Mouse (Mus musculus): ENCODE results near the gene Mid1. TPM values are rescaled to one million over a fixed set of nuclear protein-coding genes. Genes with fewer than 3 reads are reported as not detected.

Mid1 gene
- total RNA-seq, 2 experiments from 2014 or later: 4.9 to 10.0 TPM

DNA sequence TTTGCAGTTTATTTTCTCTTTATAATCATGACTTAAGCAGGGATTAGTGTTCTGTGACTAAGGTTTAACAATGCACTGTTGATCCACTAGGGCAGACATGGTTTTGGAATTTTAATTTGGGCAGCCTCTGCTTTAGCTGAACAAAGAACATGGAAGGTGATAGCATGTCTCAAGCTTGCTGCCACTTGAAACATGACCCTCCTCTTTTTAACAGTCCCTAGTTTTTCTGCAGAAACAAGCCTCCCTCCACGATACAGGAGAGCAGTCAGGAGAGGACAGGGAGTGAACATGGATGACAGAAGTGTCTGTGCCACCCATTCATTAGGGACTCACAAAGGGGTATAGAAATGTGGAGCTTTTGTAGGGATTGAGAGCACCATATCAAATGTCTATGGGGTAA is 107.9 kb downstream of the Mid1 start:
- TF ChIP-seq CTCF (IDR thresholded peaks at IDR 0.05): no peak
- intact Hi-C loops (cut with DNase I): no loop called here
- no peak overlapping the region for H3K27ac ChIP-seq
- DNase-seq: no peak
- no peak overlapping the region for H3K4me3 ChIP-seq

DNA sequence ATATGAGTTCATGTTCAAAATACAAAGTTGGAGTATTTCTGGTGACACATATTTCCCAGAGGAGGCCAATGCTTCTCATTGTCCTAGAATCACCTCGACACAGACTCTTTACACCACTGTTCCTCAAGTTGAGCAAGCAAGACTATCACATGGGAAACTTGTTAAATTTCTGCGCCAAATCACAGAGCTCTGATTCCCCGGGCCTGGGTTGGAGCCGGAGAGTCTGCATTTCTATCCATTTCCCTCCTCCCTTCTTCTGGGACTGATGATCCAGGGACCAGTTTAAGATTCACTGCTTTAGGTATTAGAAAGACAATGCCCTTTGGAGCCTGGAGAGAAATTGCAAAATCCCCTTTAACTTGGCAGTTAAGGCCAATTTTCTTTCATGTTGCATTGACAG is 109.4 kb downstream of the Mid1 start:
- no peak overlapping the region for H3K27ac ChIP-seq

DNA sequence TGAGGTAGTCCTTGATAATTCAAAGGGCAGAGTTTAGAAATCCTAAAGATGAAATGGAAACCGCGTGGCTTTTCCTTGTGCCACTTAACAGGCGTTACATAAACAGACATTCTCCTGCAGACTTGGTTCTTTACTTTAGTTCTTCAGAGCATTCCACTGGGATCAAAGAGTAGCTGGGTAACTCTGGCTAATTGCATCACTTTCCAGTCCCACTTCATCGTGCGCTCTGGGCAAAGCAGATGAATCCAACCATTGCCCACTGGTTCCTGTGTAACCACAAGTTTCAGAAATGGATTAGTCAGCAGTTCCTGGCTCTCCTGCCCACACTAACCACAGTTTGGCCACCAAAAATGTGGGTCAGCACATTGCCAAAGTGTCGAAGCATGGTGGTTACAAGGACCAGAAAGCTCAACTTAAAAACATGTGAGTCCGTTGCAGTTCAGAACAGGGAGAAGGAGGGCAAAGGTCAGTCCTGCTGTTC is 109.9 kb downstream of the Mid1 start:
- TF ChIP-seq CTCF (IDR thresholded peaks at IDR 0.05): no peak
- peak; percentile 32 for DNase-seq
- Histone ChIP-seq H3K27ac (no peak overlapping the region), H3K4me3 (no peak overlapping the region)
- intact Hi-C loops (cut with DNase I): loop anchor here (5.0 kb wide), 2 partner anchors 87 to 182 kb away; no protein-coding TSS in a partner anchor

More for the DNA sequence above, 109.4 kb downstream of the Mid1 start:
- TF ChIP-seq CTCF (IDR thresholded peaks at IDR 0.05): no peak
- no peak for DNase-seq
- intact Hi-C loops (cut with DNase I): no loop called here
- no peak overlapping the region for H3K4me3 ChIP-seq

DNA sequence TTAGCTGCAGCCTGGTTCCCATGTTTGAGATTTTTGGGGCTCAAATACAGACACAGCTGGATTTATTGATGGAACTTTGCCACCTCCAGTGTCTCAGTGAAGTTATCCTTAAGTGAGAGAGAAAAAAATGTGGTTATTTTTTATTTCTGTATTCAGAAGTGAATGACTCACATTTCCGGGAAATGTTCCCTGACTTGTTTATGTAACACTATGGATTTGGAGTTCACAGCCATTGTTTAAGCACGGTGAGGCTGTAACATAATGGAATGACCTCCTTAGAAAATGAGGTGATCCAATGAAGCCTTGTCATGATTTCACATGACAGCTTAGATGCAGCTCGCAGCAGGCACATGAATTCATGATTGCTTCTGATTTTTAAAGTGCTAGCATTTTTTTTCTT is 112.1 kb downstream of the Mid1 start:
- no peak for DNase-seq
- TF ChIP-seq CTCF (IDR thresholded peaks at IDR 0.05): no peak
- no peak overlapping the region for H3K4me3 ChIP-seq
- no peak overlapping the region for H3K27ac ChIP-seq
- intact Hi-C loops (cut with DNase I): loop anchor here (5.0 kb wide), 2 partner anchors 85 to 180 kb away; no protein-coding TSS in a partner anchor

DNA sequence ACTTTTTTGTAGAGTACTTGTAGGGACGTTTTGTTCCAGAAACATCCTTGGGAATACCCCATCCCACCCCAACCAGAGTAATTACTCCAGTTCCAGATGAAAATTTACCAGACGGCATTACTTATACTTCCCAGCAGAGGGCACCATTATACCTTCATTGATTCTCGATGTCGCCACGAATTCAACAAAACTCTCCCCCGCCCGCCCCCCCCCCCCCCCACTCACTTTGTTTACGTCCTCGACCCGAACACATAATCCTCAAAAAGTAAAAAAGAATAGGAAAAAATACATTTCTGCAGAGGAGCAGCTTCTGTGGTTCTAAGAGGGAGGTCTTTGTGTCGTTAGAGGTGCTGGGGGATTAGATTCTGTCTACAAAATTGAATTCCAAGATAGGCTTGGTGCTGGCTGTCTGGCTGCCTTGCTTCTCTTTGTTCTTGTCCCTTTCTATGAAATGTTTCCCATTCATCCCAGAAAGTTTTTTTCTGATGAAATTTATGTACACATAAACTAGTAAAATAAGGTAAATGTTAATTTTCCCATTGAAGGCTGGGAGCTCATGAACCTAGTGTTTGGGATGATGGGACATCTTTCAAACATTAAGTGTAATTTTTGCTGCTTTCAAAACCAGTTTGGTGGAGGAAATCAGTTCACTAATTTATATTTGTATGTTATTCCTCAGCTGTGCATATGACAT is 114.1 kb downstream of the Mid1 start:
- H3K4me3 ChIP-seq: peak overlapping the region; percentile 67

DNA sequence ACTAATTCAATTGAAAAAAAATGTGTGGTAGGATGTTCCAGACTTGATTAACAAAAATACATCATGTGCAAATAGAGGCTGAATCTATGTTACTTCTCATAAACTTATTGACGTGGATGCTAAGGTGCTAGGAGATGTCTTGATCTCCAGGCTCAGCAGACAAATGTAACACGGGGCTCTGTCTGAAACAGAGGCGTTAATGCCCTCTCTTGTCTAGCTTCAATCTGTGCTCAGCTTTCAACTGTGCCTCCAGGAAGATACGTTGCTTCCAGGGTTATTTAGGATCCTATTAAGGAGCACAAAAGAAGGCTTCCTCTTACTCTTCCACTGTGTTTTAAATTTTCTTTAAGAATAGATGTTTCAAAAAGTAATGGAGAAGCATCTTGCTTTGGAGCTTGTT is 115.2 kb downstream of the Mid1 start:
- H3K4me3 ChIP-seq: no peak overlapping the region
- intact Hi-C loops (cut with DNase I): no loop called here
- no peak for DNase-seq
- no peak for TF ChIP-seq CTCF (IDR thresholded peaks at IDR 0.05)
- no peak overlapping the region for H3K27ac ChIP-seq

More for the DNA sequence above, 114.1 kb downstream of the Mid1 start:
- no peak for DNase-seq
- TF ChIP-seq CTCF (IDR thresholded peaks at IDR 0.05): peak; percentile 57
- intact Hi-C loops (cut with DNase I): loop anchor here (5.0 kb wide), 2 partner anchors 83 to 178 kb away; no protein-coding TSS in a partner anchor
- peak overlapping the region; percentile 60 for H3K27ac ChIP-seq

DNA sequence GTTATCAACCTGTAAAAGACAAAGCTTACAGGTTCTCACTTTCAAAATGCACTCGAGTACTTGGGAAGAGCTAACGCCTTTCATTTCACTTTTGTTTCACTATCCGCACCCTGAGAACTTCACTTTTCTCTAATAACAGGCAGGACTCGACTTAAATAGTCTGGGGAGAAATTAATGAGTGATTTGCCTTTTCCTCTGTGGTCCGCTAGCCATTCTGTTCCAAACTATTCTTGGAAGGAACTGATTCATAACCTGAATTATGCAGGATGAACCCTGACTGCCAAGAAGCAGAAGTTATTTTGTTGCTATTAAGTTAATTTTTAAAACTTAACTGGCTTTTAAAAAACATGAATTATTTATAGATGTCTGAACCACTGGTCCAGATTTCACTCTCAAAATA is 120.8 kb downstream of the Mid1 start:
- H3K27ac ChIP-seq: no peak overlapping the region
- H3K4me3 ChIP-seq: peak overlapping the region; percentile 21; the same call in 1 of the 2 replicates
- no peak for TF ChIP-seq CTCF (IDR thresholded peaks at IDR 0.05)
- DNase-seq: no peak
- intact Hi-C loops (cut with DNase I): no loop called here

DNA sequence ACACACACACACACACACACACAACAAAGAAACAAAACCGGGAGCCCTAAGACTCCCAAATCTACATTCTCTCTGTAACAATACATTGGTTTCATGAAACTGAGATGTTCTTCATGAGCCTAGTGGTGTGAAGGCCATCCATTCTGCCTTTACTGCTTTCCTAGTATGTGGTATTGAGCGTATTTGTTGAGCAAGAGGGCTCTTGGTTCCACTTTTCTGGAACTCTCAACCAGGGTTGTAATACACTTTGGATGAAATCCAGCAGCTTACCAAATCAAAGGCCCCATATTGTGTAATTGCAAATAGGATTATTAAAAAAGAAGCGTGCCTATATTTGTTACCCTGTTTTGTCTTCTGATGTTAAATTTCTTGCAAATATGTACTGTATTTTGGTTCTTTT is 122.7 kb downstream of the Mid1 start:
- Histone ChIP-seq H3K4me3 (no peak overlapping the region), H3K27ac (no peak overlapping the region)
- no peak for DNase-seq
- intact Hi-C loops (cut with DNase I): no loop called here
- TF ChIP-seq CTCF (IDR thresholded peaks at IDR 0.05): no peak

DNA sequence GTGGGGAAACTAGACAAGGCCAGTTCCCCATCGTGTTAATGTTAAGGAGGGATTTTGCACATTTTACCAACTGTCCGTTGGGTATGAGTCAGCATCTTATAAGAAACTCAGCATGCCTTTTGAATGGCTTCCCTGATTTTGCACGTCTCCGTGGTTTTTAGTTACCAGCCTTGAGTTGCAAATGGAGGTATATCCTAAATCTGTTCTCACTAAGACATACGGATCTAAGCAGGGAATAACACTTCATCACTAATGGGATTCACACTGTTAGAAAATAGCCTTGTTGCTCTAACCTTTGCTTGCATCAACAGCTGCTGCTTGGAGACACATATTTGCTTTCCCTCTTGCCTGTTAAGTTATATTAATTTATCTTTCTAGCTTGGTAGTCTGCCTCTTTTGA is 126.3 kb downstream of the Mid1 start:
- no peak for DNase-seq
- intact Hi-C loops (cut with DNase I): no loop called here
- TF ChIP-seq CTCF (IDR thresholded peaks at IDR 0.05): no peak
- Histone ChIP-seq H3K27ac (no peak overlapping the region), H3K4me3 (no peak overlapping the region)

DNA sequence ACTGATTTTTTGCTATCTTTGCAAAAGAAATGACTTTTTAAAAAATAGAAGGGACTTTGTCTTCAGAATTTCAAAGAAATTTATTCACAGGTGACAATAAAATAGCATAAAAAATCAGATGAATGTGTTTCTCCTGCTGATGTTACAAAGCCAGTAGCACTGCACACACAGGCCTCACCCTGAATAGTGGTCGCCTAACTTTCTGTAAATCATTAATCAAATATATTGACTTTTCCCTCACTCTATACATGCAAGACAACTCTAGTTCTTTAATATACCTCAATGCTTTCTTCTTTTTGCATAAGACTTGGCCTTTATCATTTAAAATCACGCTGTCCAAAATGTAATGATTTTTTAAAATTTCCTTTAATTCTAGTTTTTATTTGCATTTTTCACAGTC is 126.8 kb downstream of the Mid1 start:
- no peak for DNase-seq
- no peak overlapping the region for H3K4me3 ChIP-seq
- TF ChIP-seq CTCF (IDR thresholded peaks at IDR 0.05): no peak
- H3K27ac ChIP-seq: no peak overlapping the region
- intact Hi-C loops (cut with DNase I): no loop called here

DNA sequence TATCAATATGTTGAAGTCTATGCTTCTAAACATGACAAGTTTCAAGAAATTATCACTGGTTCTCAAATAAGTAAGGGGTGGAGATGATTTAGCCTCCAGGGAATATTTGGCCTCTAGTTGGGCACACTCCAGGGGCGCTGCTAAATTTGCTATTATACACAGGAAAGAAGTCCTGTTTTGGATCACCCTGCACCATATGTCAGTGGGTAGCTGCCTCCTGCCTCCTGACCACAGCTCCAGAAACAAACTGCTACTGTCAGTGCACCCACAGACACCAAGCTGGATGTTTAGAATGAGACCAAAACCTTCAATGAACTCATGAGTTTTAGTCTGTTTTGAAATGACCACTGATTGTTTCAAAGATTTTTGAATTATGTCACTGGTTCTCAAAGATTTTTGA is 128.7 kb downstream of the Mid1 start:
- no peak for DNase-seq
- H3K4me3 ChIP-seq: no peak overlapping the region
- no peak for TF ChIP-seq CTCF (IDR thresholded peaks at IDR 0.05)
- no peak overlapping the region for H3K27ac ChIP-seq
- intact Hi-C loops (cut with DNase I): no loop called here

DNA sequence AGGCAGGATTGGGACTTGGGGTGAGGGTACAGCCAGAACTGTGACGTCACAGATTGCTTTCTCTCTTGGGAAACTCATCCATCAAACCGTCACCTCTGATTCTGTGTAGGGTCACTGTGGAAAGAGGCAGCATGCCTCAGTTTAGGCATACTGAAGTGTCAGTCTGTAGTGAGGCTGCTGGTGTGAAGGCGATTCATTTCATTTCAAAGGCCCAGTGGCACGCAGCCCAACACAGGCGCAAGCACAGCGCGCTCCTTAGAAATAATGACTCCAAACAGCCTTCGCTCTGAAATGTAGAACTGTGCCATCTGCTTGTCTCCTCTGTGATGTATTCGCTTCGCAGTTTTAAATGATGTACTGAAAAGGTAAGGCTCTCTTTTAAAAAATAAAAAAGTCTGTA is 141.9 kb downstream of the Mid1 start:
- intact Hi-C loops (cut with DNase I): no loop called here
- Histone ChIP-seq H3K27ac (no peak overlapping the region), H3K4me3 (no peak overlapping the region)
- DNase-seq: no peak
- no peak for TF ChIP-seq CTCF (IDR thresholded peaks at IDR 0.05)

DNA sequence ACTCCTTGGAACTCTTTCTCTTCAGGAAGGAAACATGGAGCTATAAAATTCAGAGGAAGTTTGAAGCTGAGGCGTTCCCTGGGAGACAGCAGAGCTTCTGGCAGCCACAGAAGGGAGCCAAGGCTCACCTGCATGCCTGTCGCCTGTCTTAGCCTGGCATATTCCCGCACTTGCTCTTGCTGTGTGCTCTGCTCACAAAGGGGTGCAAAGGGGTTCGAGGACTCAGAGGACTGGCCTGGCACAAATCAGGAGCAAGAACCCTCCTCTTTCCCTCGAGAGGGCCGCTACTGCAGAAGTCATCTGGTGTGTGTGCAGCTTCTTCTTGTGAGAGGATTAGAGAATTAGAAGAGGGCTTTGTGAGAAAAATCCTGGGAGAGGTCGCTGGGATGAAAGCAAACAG is 142.7 kb downstream of the Mid1 start:
- no peak overlapping the region for H3K27ac ChIP-seq
- no peak for TF ChIP-seq CTCF (IDR thresholded peaks at IDR 0.05)
- DNase-seq: no peak
- intact Hi-C loops (cut with DNase I): no loop called here
- no peak overlapping the region for H3K4me3 ChIP-seq

DNA sequence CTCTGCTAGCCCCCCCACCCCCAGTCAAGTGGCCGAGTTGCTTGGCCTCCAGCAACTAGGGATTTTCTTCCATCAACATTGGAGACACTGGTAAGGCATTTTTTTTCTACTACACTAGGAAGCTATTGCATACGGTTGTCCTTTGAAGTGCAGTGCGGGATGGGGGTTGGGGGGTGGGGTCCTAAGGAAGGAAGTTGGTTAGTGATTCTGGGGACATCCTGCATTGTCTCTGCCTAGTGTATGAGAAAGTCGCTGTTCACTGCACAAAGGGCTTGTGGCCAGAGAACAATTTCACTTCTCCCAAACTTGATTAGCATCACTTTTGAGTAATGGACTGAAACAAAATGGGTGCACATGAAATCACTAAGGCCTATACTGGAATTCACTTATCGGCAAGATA is 143.1 kb downstream of the Mid1 start:
- intact Hi-C loops (cut with DNase I): no loop called here
- Histone ChIP-seq H3K27ac (no peak overlapping the region), H3K4me3 (no peak overlapping the region)
- DNase-seq: no peak
- no peak for TF ChIP-seq CTCF (IDR thresholded peaks at IDR 0.05)

All from gastrocnemius, adult 2 months (tissue).